Mouse (Mus musculus): ENCODE measurements around the gene Trim38.
A peak's percentile ranks its signal among the peaks of the same experiment; 100 is the strongest.
"Not testable (repeated sequence)": the region's sequence is repeated elsewhere in the genome, so short reads cannot be mapped to it uniquely, and the experiment has no call there.

Trim38 gene

GRCm38 (mm10) chr13:23769613-23770012 is at the start of gene Trim38:
TSS of gene Trim38 (plus strand) at chr13:23769913.
- ATAC-seq (ENCODE audit: insufficient number of reproducible peaks, low FRiP score, low TSS enrichment): not testable (repeated sequence)

GRCm38 (mm10) chr13:23724239-23724638 is 45.5 kb upstream of the Trim38 start:
- no peak for ATAC-seq (ENCODE audit: insufficient number of reproducible peaks, low FRiP score, low TSS enrichment)

GRCm38 (mm10) chr13:23725213-23725612 is 44.5 kb upstream of the Trim38 start:
- no peak for ATAC-seq (ENCODE audit: insufficient number of reproducible peaks, low FRiP score, low TSS enrichment)

- no peak for ATAC-seq (ENCODE audit: insufficient number of reproducible peaks, low FRiP score, low TSS enrichment)
These were observed 41.1 kb upstream of the Trim38 start for GRCm38 (mm10) chr13:23728472-23729191.

- ATAC-seq (ENCODE audit: insufficient number of reproducible peaks, low FRiP score, low TSS enrichment): no peak
These were observed 40.6 kb upstream of the Trim38 start for GRCm38 (mm10) chr13:23729192-23729525.

GRCm38 (mm10) chr13:23729706-23730105 is 40.0 kb upstream of the Trim38 start:
- no peak for ATAC-seq (ENCODE audit: insufficient number of reproducible peaks, low FRiP score, low TSS enrichment)

- no peak for ATAC-seq (ENCODE audit: insufficient number of reproducible peaks, low FRiP score, low TSS enrichment)
These were observed 39.2 kb upstream of the Trim38 start for GRCm38 (mm10) chr13:23730479-23730878.

- 0 out of 2 replicates have a peak, but pooled peaks have one; percentile 45 for ATAC-seq (ENCODE audit: insufficient number of reproducible peaks, low FRiP score, low TSS enrichment)
These were observed 37.4 kb upstream of the Trim38 start for GRCm38 (mm10) chr13:23732156-23732804.

- no peak for ATAC-seq (ENCODE audit: insufficient number of reproducible peaks, low FRiP score, low TSS enrichment)
These were observed 32.6 kb upstream of the Trim38 start for GRCm38 (mm10) chr13:23737091-23737490.

GRCm38 (mm10) chr13:23738041-23738440 is 31.7 kb upstream of the Trim38 start:
- ATAC-seq (ENCODE audit: insufficient number of reproducible peaks, low FRiP score, low TSS enrichment): no peak

GRCm38 (mm10) chr13:23738677-23739068 is 31.0 kb upstream of the Trim38 start, which contains the start of gene Hist1h1c:
TSS of gene Hist1h1c (plus strand) at chr13:23738808.
- ATAC-seq (ENCODE audit: insufficient number of reproducible peaks, low FRiP score, low TSS enrichment): peak; percentile 66; the same call in 1 of the 2 replicates

- peak; percentile 97 for ATAC-seq (ENCODE audit: insufficient number of reproducible peaks, low FRiP score, low TSS enrichment)
These were observed 30.4 kb upstream of the Trim38 start for GRCm38 (mm10) chr13:23739069-23739921.

GRCm38 (mm10) chr13:23739922-23740252 is 29.8 kb upstream of the Trim38 start:
- ATAC-seq (ENCODE audit: insufficient number of reproducible peaks, low FRiP score, low TSS enrichment): no peak

- ATAC-seq (ENCODE audit: insufficient number of reproducible peaks, low FRiP score, low TSS enrichment): no peak
These were observed 29.4 kb upstream of the Trim38 start for GRCm38 (mm10) chr13:23740256-23740840.

- no peak for ATAC-seq (ENCODE audit: insufficient number of reproducible peaks, low FRiP score, low TSS enrichment)
These were observed 28.8 kb upstream of the Trim38 start for GRCm38 (mm10) chr13:23740910-23741309.

- ATAC-seq (ENCODE audit: insufficient number of reproducible peaks, low FRiP score, low TSS enrichment): no peak
These were observed 27.7 kb upstream of the Trim38 start for GRCm38 (mm10) chr13:23742007-23742406.

- ATAC-seq (ENCODE audit: insufficient number of reproducible peaks, low FRiP score, low TSS enrichment): no peak
These were observed 26.5 kb upstream of the Trim38 start for GRCm38 (mm10) chr13:23743215-23743614.

- ATAC-seq (ENCODE audit: insufficient number of reproducible peaks, low FRiP score, low TSS enrichment): no peak
These were observed 25.8 kb upstream of the Trim38 start for GRCm38 (mm10) chr13:23743963-23744362.

- ATAC-seq (ENCODE audit: insufficient number of reproducible peaks, low FRiP score, low TSS enrichment): no peak
These were observed 25.0 kb upstream of the Trim38 start for GRCm38 (mm10) chr13:23744421-23745380.

All from cerebellum, adult (tissue).